Mouse (Mus musculus) kidney, adult 9 months (tissue): ENCODE measurements at regions not wholly inside any gene's neighbourhood (a gene's known extent, or its start where the extent isn't known, plus 50 kb on each side); places are given as distances from the start of the nearest gene placed in this dataset.

Source experiments
- DNase-seq: peaks from one replicate; pipeline ENCODE4 v3.0.0; 2022

- DNase-seq: no peak
Observed at GRCm38 (mm10) chr1:194435060-194435459, 183.0 kb upstream of the Plxna2 start.

- no peak for DNase-seq
Observed at GRCm38 (mm10) chr1:194428586-194428985, 189.4 kb upstream of the Plxna2 start.

GRCm38 (mm10) chr1:194426293-194426692 lies 191.7 kb upstream of the Plxna2 start:
- no peak for DNase-seq

GRCm38 (mm10) chr1:194424201-194424600 lies 193.8 kb upstream of the Plxna2 start:
- peak; percentile 75 for DNase-seq

- no peak for DNase-seq
Observed at GRCm38 (mm10) chr1:194412193-194412592, 205.8 kb upstream of the Plxna2 start.

GRCm38 (mm10) chr1:194411788-194412187 lies 206.2 kb upstream of the Plxna2 start:
- no peak for DNase-seq

- no peak for DNase-seq
Observed at GRCm38 (mm10) chr1:194399281-194399680, 218.7 kb upstream of the Plxna2 start.

- DNase-seq: no peak
Observed at GRCm38 (mm10) chr1:194396754-194397460, 221.1 kb upstream of the Plxna2 start.

- DNase-seq: no peak
Observed at GRCm38 (mm10) chr1:194393720-194394119, 224.3 kb upstream of the Plxna2 start.

GRCm38 (mm10) chr1:194390202-194390601 lies 227.8 kb upstream of the Plxna2 start:
- no peak for DNase-seq

- DNase-seq: no peak
Observed at GRCm38 (mm10) chr1:194378135-194378534, 239.9 kb upstream of the Plxna2 start.

GRCm38 (mm10) chr1:194373511-194373910 lies 244.5 kb upstream of the Plxna2 start:
- DNase-seq: peak; percentile 58

- DNase-seq: no peak
Observed at GRCm38 (mm10) chr1:194363917-194364316, 254.1 kb upstream of the Plxna2 start.

GRCm38 (mm10) chr1:194363129-194363768 lies 254.8 kb upstream of the Plxna2 start:
- no peak for DNase-seq

GRCm38 (mm10) chr1:194362298-194362697 lies 255.7 kb upstream of the Plxna2 start:
- peak; percentile 35 for DNase-seq

GRCm38 (mm10) chr1:194361316-194361715 lies 256.7 kb upstream of the Plxna2 start:
- DNase-seq: peak; percentile 86

- DNase-seq: no peak
Observed at GRCm38 (mm10) chr1:194354332-194355120, 263.5 kb upstream of the Plxna2 start.

GRCm38 (mm10) chr1:194345304-194346033 lies 272.5 kb upstream of the Plxna2 start:
- DNase-seq: no peak

GRCm38 (mm10) chr1:194342568-194342967 lies 275.4 kb upstream of the Plxna2 start:
- no peak for DNase-seq

- no peak for DNase-seq
Observed at GRCm38 (mm10) chr1:194341758-194342157, 276.3 kb upstream of the Plxna2 start.

- no peak for DNase-seq
Observed at GRCm38 (mm10) chr1:194334752-194335719, 283.0 kb upstream of the Plxna2 start.

GRCm38 (mm10) chr1:194332639-194333038 lies 285.4 kb upstream of the Plxna2 start:
- no peak for DNase-seq
